Mouse (Mus musculus) lung, postnatal 0 days (tissue): ENCODE results near the gene Elmo1. TPM values are rescaled to one million over a fixed set of nuclear protein-coding genes. Genes with fewer than 3 reads are reported as not detected.

ENCODE experiments used
- ATAC-seq: fragments of 200-750 bp; cut with Nextera tagmentation; 2 replicates; pipeline ENCODE4 v1.8.0; 2017; ENCODE audit warnings: moderate library complexity
- DNase-seq: peaks from one replicate; pipeline ENCODE4 v3.0.0-alpha.2; 2016; ENCODE audit warnings: low spot score
- H3K27ac ChIP-seq: fragments of 300-500 bp; sonication (generic); 2 replicates; pipeline ENCODE4 v1.5.1; 2014; ENCODE audit warnings: antibody characterized with exemption, mild to moderate bottlenecking, low read length, mixed read lengths
- H3K27me3 ChIP-seq: fragments of 300-500 bp; sonication (generic); replicated peaks from 2 replicates; pipeline ENCODE4 v1.6.1; 2014; ENCODE audit warnings: low read length, mixed read lengths; ENCODE audit not compliant: insufficient read depth
- H3K36me3 ChIP-seq: fragments of 300-500 bp; sonication (generic); 2 replicates; pipeline ENCODE4 v1.6.1; 2014; ENCODE audit warnings: low read length, mixed read lengths; ENCODE audit not compliant: insufficient read depth
- H3K4me1 ChIP-seq: fragments of 300-500 bp; sonication (generic); 2 replicates; pipeline ENCODE4 v1.6.1; 2014; ENCODE audit warnings: antibody characterized with exemption, low read depth, low read length, mixed read lengths; ENCODE audit not compliant: insufficient read depth
- H3K4me2 ChIP-seq: fragments of 300-500 bp; sonication (generic); replicated peaks from 2 replicates; pipeline ENCODE4 v1.6.1; 2014; ENCODE audit warnings: low read depth, mild to moderate bottlenecking, low read length, moderate library complexity, mixed read lengths
- H3K4me3 ChIP-seq: fragments of 300-500 bp; sonication (generic); 2 replicates; pipeline ENCODE4 v1.5.1; 2014; ENCODE audit warnings: low read depth, low read length
- H3K9ac ChIP-seq: fragments of 300-500 bp; sonication (generic); replicated peaks from 2 replicates; pipeline ENCODE4 v1.6.1; 2014; ENCODE audit warnings: low read depth, mild to moderate bottlenecking
- H3K9me3 ChIP-seq: fragments of 300-500 bp; sonication (generic); 2 replicates; pipeline ENCODE4 v1.6.1; 2016; ENCODE audit warnings: low read length, mixed read lengths
- CTCF ChIP-seq: IDR thresholded peaks from 2 replicates; pipeline ENCODE4 v1.5.1; 2016; ENCODE audit warnings: antibody characterized with exemption, mild to moderate bottlenecking
- EP300 ChIP-seq: IDR thresholded peaks from 2 replicates; pipeline ENCODE4 v1.6.1; 2016; ENCODE audit warnings: antibody characterized with exemption, mild to moderate bottlenecking, control low read depth
- WGBS: fragments of 180-500 bp; shearing (Covaris S2); extraction: QIAGEN DNeasy Blood & Tissue Kit; methylation state at CpG from one replicate; pipeline ENCODE4 v1.1.7; 2014; 5-methylcytosine and 5-hydroxymethylcytosine counted together
- polyA plus RNA-seq: library from polyadenylated mRNA; unstranded; fragments of >200 nt; fragmentation: Nextera tagmentation; extraction: Ambion mirVana; gene quantifications from 2 replicates; pipeline ENCODE4 v1.2.1, GENCODE M21; 2015

Gene Elmo1
- polyA plus RNA-seq, 1 experiment from 2014 or later = 20.8 TPM

- Histone ChIP-seq H3K9ac (no peak overlapping the region), H3K9me3 (no peaks in the 10 kb centered on the region), H3K4me2 (no peak overlapping the region), H3K4me3 (no peak overlapping the region), H3K27me3 (no peaks in the 10 kb centered on the region), H3K36me3 (no peaks in the 10 kb centered on the region), H3K4me1 (peaks cover 14% of the 10 kb centered on the region; the same call in 1 of the 2 replicates), H3K27ac (peak overlapping the region; percentile 39; the same call in 1 of the 2 replicates)
- TF ChIP-seq EP300 = peak; percentile 54
- TF ChIP-seq CTCF = peak; percentile 45
- peak; percentile 75 for DNase-seq
- 46% methylated on average over 9 of the region's 9 CpGs for WGBS
- peak; percentile 67 for ATAC-seq
These were observed 24.9 kb downstream of the Elmo1 start for GRCm38 (mm10) chr13:20115131-20115907.

- no peaks in the 10 kb centered on the region for H3K9me3 ChIP-seq
- H3K27ac ChIP-seq = peak overlapping the region; percentile 39
- no peaks in the 10 kb centered on the region for H3K27me3 ChIP-seq
- no peaks in the 10 kb centered on the region for H3K36me3 ChIP-seq
- H3K4me1 ChIP-seq = peaks cover 13% of the 10 kb centered on the region; the same call in 1 of the 2 replicates
- 50% methylated on average over 6 of the region's 6 CpGs for WGBS
- H3K9ac ChIP-seq = no peak overlapping the region
- DNase-seq (no peak), ATAC-seq (no peak)
- H3K4me2 ChIP-seq = no peak overlapping the region
- no peak overlapping the region for H3K4me3 ChIP-seq
- TF ChIP-seq CTCF (no peak), EP300 (no peak)
These were observed 25.6 kb downstream of the Elmo1 start for GRCm38 (mm10) chr13:20116019-20116418.

GRCm38 (mm10) chr13:20116868-20117510, 26.6 kb downstream of the Elmo1 start:
- no peak overlapping the region for H3K9ac ChIP-seq
- DNase-seq (peak; percentile 86), ATAC-seq (peak; percentile 67)
- 32% methylated on average over 1 of the region's 1 CpGs for WGBS
- TF ChIP-seq CTCF = no peak
- TF ChIP-seq EP300 = peak; percentile 77
- H3K4me3 ChIP-seq = no peak overlapping the region
- H3K4me1 ChIP-seq = peaks cover 13% of the 10 kb centered on the region; the same call in 1 of the 2 replicates
- H3K27ac ChIP-seq = no peak overlapping the region
- no peaks in the 10 kb centered on the region for H3K36me3 ChIP-seq
- no peak overlapping the region for H3K4me2 ChIP-seq
- no peaks in the 10 kb centered on the region for H3K27me3 ChIP-seq
- H3K9me3 ChIP-seq = no peaks in the 10 kb centered on the region

- Histone ChIP-seq H3K4me1 (peaks cover 9% of the 10 kb centered on the region; the same call in 1 of the 2 replicates), H3K4me2 (no peak overlapping the region)
- 32% methylated on average over 1 of the region's 1 CpGs for WGBS
These were observed 27.3 kb downstream of the Elmo1 start for GRCm38 (mm10) chr13:20117691-20118090.

GRCm38 (mm10) chr13:20118909-20119308, 28.5 kb downstream of the Elmo1 start:
- no peaks in the 10 kb centered on the region for H3K9me3 ChIP-seq
- H3K27me3 ChIP-seq = no peaks in the 10 kb centered on the region
- no peak overlapping the region for H3K27ac ChIP-seq
- peaks cover 9% of the 10 kb centered on the region; the same call in 1 of the 2 replicates for H3K4me1 ChIP-seq
- DNase-seq (no peak), ATAC-seq (no peak)
- H3K4me2 ChIP-seq = no peak overlapping the region
- H3K36me3 ChIP-seq = no peaks in the 10 kb centered on the region
- WGBS = 84% methylated on average over 7 of the region's 7 CpGs
- TF ChIP-seq EP300 (no peak), CTCF (no peak)
- no peak overlapping the region for H3K4me3 ChIP-seq
- no peak overlapping the region for H3K9ac ChIP-seq

More at GRCm38 (mm10) chr13:20117691-20118090, 27.3 kb downstream of the Elmo1 start:
- no peaks in the 10 kb centered on the region for H3K36me3 ChIP-seq
- ATAC-seq (no peak), DNase-seq (no peak)
- no peak overlapping the region for H3K27ac ChIP-seq
- H3K4me3 ChIP-seq = no peak overlapping the region
- no peak overlapping the region for H3K9ac ChIP-seq
- no peaks in the 10 kb centered on the region for H3K27me3 ChIP-seq
- H3K9me3 ChIP-seq = no peaks in the 10 kb centered on the region
- TF ChIP-seq EP300 = no peak
- TF ChIP-seq CTCF = no peak

GRCm38 (mm10) chr13:20120723-20121122, 30.3 kb downstream of the Elmo1 start:
- peaks cover 5% of the 10 kb centered on the region; the same call in 1 of the 2 replicates for H3K4me1 ChIP-seq
- H3K27me3 ChIP-seq = no peaks in the 10 kb centered on the region
- H3K36me3 ChIP-seq = no peaks in the 10 kb centered on the region
- peak; percentile 84 for DNase-seq
- WGBS = 19% methylated on average over 5 of the region's 5 CpGs
- ATAC-seq = peak; percentile 67
- peak; percentile 70 for TF ChIP-seq EP300
- TF ChIP-seq CTCF = no peak
- no peak overlapping the region for H3K9ac ChIP-seq
- peak overlapping the region; percentile 47; the same call in 1 of the 2 replicates for H3K27ac ChIP-seq
- no peak overlapping the region for H3K4me2 ChIP-seq
- H3K9me3 ChIP-seq = no peaks in the 10 kb centered on the region
- no peak overlapping the region for H3K4me3 ChIP-seq
